In the genomic region with DNA sequence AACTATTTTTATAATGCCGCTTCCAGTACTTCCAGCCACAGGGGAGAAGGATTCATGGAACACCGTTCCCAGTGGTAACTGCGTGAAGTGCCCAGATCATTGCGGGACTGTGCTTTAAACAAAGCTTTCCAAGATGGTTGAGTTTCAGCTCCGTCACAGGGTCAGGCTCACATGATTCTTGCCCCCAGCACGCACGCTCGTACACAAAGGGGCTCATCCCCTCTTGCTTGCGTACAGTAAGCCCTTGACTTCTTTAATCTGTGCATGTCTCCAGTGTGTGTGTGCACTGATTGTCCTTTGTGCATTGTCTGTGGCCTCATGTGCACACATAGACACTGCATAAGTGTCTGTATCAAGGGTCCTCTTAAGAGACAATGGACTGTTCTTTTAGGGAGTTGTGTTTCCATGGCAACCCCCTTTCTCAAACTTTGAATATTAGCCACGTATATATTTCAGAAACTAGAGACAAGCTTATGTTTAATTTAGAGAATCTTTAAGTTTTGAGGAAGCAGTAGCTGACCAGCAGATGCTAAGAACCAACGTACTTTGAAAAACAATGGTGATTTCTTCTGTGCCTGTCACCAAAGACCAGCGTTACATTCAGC, we compare ENCODE assay signal across 9 mouse cellular contexts.
DNase-seq lines count a peak whose midpoint lies in the region; ATAC-seq and TF ChIP-seq lines count a peak whose summit lies in the region.
"Had no signal": no experiment of that assay in that cellular context is flagged by ENCODE, and none has a peak within 500 bp of the region (broad histone marks: within the 10 kb centered on the region; RNA-seq: fewer than 3 reads in every experiment).

No protein-coding gene starts in this region.

- no peaks in the 10 kb centered on the region for H3K9me3 ChIP-seq in embryonic facial prominence, embryonic 15.5 days (replicated peaks)
- no peaks in the 10 kb centered on the region for H3K9me3 ChIP-seq in hindbrain, embryonic 14.5 days (ENCODE audit: control insufficient read depth, low read length)
- H3K9me3 ChIP-seq in neural tube, embryonic 12.5 days = no peaks in the 10 kb centered on the region

- no peaks in the 10 kb centered on the region for H3K27me3 ChIP-seq in embryonic facial prominence, embryonic 15.5 days
- H3K27me3 ChIP-seq in hindbrain, embryonic 14.5 days (ENCODE audit: control insufficient read depth, insufficient read depth, low read length) = no peaks in the 10 kb centered on the region
- H3K27me3 ChIP-seq in neural tube, embryonic 12.5 days (replicated peaks) = no peaks in the 10 kb centered on the region

- WGBS in embryonic facial prominence, embryonic 15.5 days = 49% methylated on average over 12 of the region's 12 CpGs
- WGBS in hindbrain, embryonic 14.5 days = 27% methylated on average over 12 of the region's 12 CpGs
- WGBS in neural tube, embryonic 12.5 days = 40% methylated on average over 12 of the region's 12 CpGs

- peak; percentile 55 for TF ChIP-seq CTCF in layer of hippocampus, adult 2 months (conservative IDR thresholded peaks at IDR 0.05)

- H3K4me3 ChIP-seq in layer of hippocampus, adult 2 months = no peak overlapping the region; the same call in 1 of the 2 replicates
- H3K4me3 ChIP-seq in embryonic facial prominence, embryonic 15.5 days (replicated peaks) = no peak overlapping the region
- H3K4me3 ChIP-seq in hindbrain, embryonic 14.5 days (replicated peaks; ENCODE audit: low read length) = no peak overlapping the region
- H3K4me3 ChIP-seq in neural tube, embryonic 12.5 days = no peak overlapping the region

- peaks cover 27% of the 10 kb centered on the region for H3K4me1 ChIP-seq in embryonic facial prominence, embryonic 15.5 days
- peaks cover 32% of the 10 kb centered on the region for H3K4me1 ChIP-seq in hindbrain, embryonic 14.5 days (replicated peaks; ENCODE audit: control insufficient read depth, insufficient read depth, low read length)
- peaks cover 45% of the 10 kb centered on the region for H3K4me1 ChIP-seq in neural tube, embryonic 12.5 days

- H3K27ac ChIP-seq in layer of hippocampus, adult 2 months = peak overlapping the region; percentile 51
- H3K27ac ChIP-seq in embryonic facial prominence, embryonic 15.5 days (replicated peaks) = peak overlapping the region; percentile 44; the same call in 1 of the 2 replicates
- peak overlapping the region; percentile 85 for H3K27ac ChIP-seq in hindbrain, embryonic 14.5 days
- H3K27ac ChIP-seq in neural tube, embryonic 12.5 days = peak overlapping the region; percentile 74

- DNase-seq in layer of hippocampus, adult 2 months (ENCODE audit: low spot score in 2 of 2) = no peak
- DNase-seq in layer of hippocampus, adult 11-12 months (ENCODE audit: low spot score) = no peak
- no peak for DNase-seq in hindbrain, embryonic 14.5 days (ENCODE audit: low spot score)
- no peak for DNase-seq in left cerebral cortex, adult 8-10 months (ENCODE audit: low spot score in 2 of 2)
- no peak for DNase-seq in urinary bladder, postnatal 4 days (ENCODE audit: low spot score in 2 of 2)
- DNase-seq: kidney, postnatal 10 days; lung, postnatal 14 days had no signal

- no peak for ATAC-seq in embryonic facial prominence, embryonic 15.5 days (ENCODE audit: insufficient number of reproducible peaks, low FRiP score, low TSS enrichment, low read depth)
- peak; percentile 21; the same call in 1 of the 2 replicates for ATAC-seq in hindbrain, embryonic 14.5 days (ENCODE audit: low FRiP score)
- ATAC-seq in neural tube, embryonic 12.5 days (ENCODE audit: low FRiP score, low read depth) = peak; percentile 68

- H3K4me2 ChIP-seq in embryonic facial prominence, embryonic 15.5 days (replicated peaks) = no peak overlapping the region
- H3K4me2 ChIP-seq in hindbrain, embryonic 14.5 days (replicated peaks) = peak overlapping the region; percentile 39
- H3K4me2 ChIP-seq in neural tube, embryonic 12.5 days (replicated peaks) = peak overlapping the region; percentile 42

- H3K36me3 ChIP-seq in embryonic facial prominence, embryonic 15.5 days = no peaks in the 10 kb centered on the region
- H3K36me3 ChIP-seq in hindbrain, embryonic 14.5 days (replicated peaks; ENCODE audit: control insufficient read depth, insufficient read depth) = no peaks in the 10 kb centered on the region
- no peaks in the 10 kb centered on the region for H3K36me3 ChIP-seq in neural tube, embryonic 12.5 days

- no peak overlapping the region for H3K9ac ChIP-seq in embryonic facial prominence, embryonic 15.5 days
- H3K9ac ChIP-seq in hindbrain, embryonic 14.5 days = peak overlapping the region; percentile 37
- H3K9ac ChIP-seq in neural tube, embryonic 12.5 days = no peak overlapping the region
